Mouse (Mus musculus): ENCODE results near the gene Gss. TPM values are rescaled to one million over a fixed set of nuclear protein-coding genes. Genes with fewer than 3 reads are reported as not detected.
"Not testable (repeated sequence)": the region's sequence is repeated elsewhere in the genome, so short reads cannot be mapped to it uniquely, and the experiment has no call there.

Gss gene
- polyA plus RNA-seq, 1 experiment from 2014 or later, result 22.9 TPM

DNA sequence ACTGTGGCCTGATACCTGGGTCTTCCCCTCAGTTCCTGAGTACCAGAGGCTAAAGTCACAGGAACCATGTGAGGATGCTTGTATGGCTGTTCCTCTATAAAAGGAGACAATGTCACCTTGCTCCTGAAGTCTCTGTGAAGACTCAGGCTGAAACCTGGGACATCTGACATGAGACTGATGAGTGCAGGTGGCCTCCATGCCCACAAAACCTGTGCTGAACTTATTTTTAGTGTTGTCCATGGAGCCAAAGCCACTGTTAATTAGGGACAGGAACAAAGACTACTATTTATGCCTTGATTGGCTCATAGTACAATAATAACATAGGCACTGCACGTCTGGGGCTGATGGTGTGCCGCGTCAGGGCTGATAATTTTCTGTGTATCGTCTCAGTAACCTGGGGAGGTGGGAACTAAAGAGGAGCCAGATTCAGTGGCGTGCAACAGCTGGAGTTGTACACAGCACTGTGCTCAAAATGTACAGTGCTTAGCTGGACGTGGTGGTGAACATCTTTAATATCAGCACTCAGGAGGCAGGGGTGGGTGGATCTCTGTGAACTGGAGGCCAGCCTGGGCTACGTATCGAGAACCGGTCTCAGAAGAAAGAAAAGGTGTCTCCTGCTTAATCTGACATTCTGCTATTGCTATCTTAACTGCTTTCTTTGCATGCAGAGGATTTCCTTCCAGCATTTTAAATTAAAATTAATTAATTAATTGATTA, 19.4 kb upstream of the Gss start:
- H3K4me3 ChIP-seq, result no peak overlapping the region
- H3K36me3 ChIP-seq (replicated peaks), result no peaks in the 10 kb centered on the region
- DNase-seq (ENCODE audit: low spot score), result no peak
- peaks cover 35% of the 10 kb centered on the region for H3K27me3 ChIP-seq (replicated peaks; ENCODE audit: low read depth, poor library complexity, severe bottlenecking)
- 88% methylated on average over 9 of the region's 9 CpGs for WGBS
- no peak overlapping the region for H3K27ac ChIP-seq (replicated peaks)
- H3K9me3 ChIP-seq, result no peaks in the 10 kb centered on the region
- H3K4me1 ChIP-seq, result peaks cover 11% of the 10 kb centered on the region

DNA sequence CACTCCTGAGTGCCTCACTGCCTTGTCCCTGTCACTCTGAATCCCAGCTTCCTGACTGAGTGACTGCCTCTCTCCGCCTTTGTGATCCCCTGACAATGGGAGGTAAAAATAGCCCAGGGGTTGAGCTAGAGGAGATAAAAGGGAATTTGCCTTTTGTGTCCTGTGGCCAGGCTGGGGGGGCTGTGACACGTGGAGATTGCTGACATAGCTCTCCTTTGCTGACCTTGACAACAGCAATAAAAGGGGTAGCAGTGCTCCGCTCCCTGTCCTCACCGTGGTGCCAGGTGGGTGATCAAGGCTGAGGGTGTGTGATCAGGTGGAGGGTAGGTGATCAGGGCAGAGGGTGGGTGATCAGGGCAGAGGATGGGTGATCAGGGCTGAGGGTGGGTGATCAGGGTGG, 18.4 kb upstream of the Gss start, which contains the start of gene Myh7b:
Gene Myh7b (plus strand): TSS at position 235 of the 400 bp plus-strand sequence.
- Histone ChIP-seq H3K27ac (replicated peaks) (no peak within 1 kb of the TSS), H3K9me3 (no peaks in the 10 kb centered on the region), H3K4me1 (peaks cover 11% of the 10 kb centered on the region), H3K27me3 (replicated peaks; ENCODE audit: low read depth, poor library complexity, severe bottlenecking) (peaks cover 35% of the 10 kb centered on the region), H3K4me3 (no peak within 1 kb of the TSS), H3K36me3 (replicated peaks) (no peaks in the 10 kb centered on the region)
- DNase-seq (ENCODE audit: low spot score), result no peak
- 40% methylated on average over 4 of the region's 4 CpGs for WGBS

DNA sequence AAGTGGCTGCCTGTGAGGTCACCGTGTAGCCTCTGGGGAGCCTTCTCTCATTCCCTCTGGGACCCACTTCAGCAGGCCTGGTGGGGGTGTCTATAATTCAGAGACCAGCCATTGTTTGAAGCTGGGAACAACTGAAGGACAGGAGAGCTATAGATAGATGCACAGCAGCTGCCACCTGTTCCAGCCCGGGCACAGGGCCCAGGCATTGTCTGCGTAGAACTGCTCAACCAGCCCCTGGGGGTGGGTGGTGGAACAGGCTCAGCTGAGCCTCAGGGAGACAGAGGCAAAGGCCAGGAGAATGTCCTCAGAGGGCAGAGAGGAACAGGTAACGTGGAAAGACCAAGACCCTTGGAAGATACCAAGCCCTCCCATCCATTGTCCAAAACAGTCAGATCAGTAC, 13.8 kb upstream of the Gss start:
- Histone ChIP-seq H3K27me3 (replicated peaks; ENCODE audit: low read depth, poor library complexity, severe bottlenecking) (no peaks in the 10 kb centered on the region), H3K4me1 (peaks cover 15% of the 10 kb centered on the region), H3K27ac (replicated peaks) (no peak overlapping the region), H3K4me3 (no peak overlapping the region), H3K9me3 (no peaks in the 10 kb centered on the region), H3K36me3 (replicated peaks) (no peaks in the 10 kb centered on the region)
- no peak for DNase-seq (ENCODE audit: low spot score)
- 82% methylated on average over 4 of the region's 4 CpGs for WGBS

DNA sequence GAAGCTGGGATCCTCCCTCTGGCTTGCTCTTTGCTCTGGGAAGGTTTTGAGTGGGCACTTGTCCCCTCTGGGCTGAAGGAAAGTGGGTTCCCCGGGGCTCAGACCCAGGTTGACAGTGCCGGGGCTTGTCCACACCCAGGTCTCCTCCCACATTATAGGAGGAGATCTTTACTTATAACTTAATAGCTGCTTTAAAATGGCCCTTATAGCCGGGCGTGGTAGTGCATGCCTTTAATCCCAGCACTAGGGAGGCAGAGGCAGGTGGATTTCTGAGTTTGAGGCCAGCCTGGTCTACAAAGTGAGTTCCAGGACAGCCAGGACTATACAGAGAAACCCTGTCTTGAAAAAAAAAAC, 12.6 kb upstream of the Gss start:
- H3K27ac ChIP-seq (replicated peaks), result peak overlapping the region; percentile 26; the same call in 1 of the 2 replicates
- WGBS, result 78% methylated on average over 4 of the region's 4 CpGs
- DNase-seq (ENCODE audit: low spot score), result not testable (repeated sequence)

DNA sequence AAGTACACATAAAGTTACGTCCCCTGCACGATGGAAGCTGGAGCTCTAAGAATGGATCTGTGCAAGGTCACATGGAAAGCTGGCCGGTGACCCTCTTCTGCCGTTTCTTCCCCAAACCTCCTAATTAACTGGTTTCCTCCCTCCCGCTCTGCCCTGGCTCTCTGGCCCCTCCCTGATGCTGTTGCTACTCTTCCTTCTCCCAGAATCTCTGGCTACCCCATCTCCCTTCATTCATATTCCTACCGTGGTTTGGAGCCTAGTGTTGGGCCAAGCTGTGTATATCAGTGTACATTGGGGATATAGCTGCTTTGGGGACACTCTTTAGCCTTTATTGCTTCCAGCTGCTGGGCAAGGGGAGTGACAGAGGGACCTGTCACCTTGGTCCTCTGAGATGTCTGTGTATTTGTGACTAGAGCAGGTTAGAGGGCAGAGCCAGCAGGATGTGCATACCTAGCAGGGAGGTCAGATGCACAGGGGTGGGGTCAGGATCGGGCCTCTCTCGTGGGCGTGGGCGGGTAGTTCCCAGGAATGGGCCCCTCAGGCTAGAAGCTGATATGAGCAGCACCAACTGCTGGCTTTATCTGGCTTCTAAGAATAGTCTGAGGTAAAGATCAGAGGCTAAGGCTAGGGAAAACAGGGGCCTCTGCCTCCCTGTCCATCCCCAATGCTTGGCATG, 12.1 kb upstream of the Gss start:
- 30% methylated on average over 10 of the region's 10 CpGs for WGBS
- no peak for DNase-seq (ENCODE audit: low spot score)
- H3K4me1 ChIP-seq, result peaks cover 15% of the 10 kb centered on the region
- no peaks in the 10 kb centered on the region for H3K36me3 ChIP-seq (replicated peaks)
- no peak overlapping the region for H3K4me3 ChIP-seq
- no peaks in the 10 kb centered on the region for H3K27me3 ChIP-seq (replicated peaks; ENCODE audit: low read depth, poor library complexity, severe bottlenecking)
- no peaks in the 10 kb centered on the region for H3K9me3 ChIP-seq
- peak overlapping the region; percentile 26; the same call in 1 of the 2 replicates for H3K27ac ChIP-seq (replicated peaks)

More for the DNA sequence above, 12.6 kb upstream of the Gss start:
- H3K27me3 ChIP-seq (replicated peaks; ENCODE audit: low read depth, poor library complexity, severe bottlenecking); H3K4me3 ChIP-seq; H3K36me3 ChIP-seq (replicated peaks); H3K9me3 ChIP-seq: not testable (repeated sequence)
- H3K4me1 ChIP-seq, result peaks cover 15% of the 10 kb centered on the region

DNA sequence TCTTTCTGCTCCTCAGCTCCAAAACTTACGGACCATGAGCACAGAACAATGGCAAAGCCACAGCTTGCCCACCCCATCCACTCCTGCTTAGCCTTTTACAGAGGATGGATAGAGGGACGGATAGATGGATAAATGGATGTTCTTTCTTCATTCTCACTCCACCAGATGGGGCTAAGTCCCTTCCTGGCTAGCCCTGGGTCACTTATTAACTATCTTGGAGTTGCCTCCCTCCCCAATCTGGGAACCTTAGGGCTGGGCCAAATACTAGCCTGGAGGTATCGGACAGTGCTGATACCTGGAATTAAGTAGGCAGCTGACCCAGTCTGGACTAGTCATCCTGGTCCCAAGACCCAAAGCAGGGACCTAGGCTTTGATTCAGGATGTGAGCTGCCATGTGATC, 11.1 kb upstream of the Gss start:
- no peaks in the 10 kb centered on the region for H3K36me3 ChIP-seq (replicated peaks)
- WGBS, result 71% methylated on average over 3 of the region's 3 CpGs
- H3K27ac ChIP-seq (replicated peaks), result no peak overlapping the region
- DNase-seq (ENCODE audit: low spot score), result no peak
- peaks cover 15% of the 10 kb centered on the region for H3K4me1 ChIP-seq
- H3K4me3 ChIP-seq, result no peak overlapping the region
- H3K9me3 ChIP-seq, result no peaks in the 10 kb centered on the region
- H3K27me3 ChIP-seq (replicated peaks; ENCODE audit: low read depth, poor library complexity, severe bottlenecking), result no peaks in the 10 kb centered on the region

DNA sequence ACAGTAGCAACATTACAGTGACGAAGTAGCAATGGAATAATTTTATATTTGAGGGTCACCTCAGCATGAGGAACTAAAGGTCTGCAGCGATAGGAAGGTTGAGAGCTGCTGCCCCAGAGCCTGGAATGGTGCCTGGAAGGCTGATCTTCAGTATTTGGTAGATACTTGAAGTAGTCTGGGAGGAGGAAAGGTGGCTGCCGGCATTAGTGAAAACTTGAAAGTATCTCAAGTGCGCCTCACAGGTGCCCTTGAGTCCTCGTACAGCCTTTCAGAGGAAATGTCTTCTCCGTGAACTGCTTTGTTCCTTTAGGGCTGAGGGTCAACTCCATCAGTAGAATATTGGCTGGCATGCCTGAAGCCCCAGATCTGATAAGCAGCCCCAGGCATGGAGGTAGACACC, 2.9 kb upstream of the Gss start:
- Histone ChIP-seq H3K4me3 (no peak overlapping the region), H3K27ac (replicated peaks) (no peak overlapping the region), H3K27me3 (replicated peaks; ENCODE audit: low read depth, poor library complexity, severe bottlenecking) (no peaks in the 10 kb centered on the region), H3K9me3 (no peaks in the 10 kb centered on the region), H3K36me3 (replicated peaks) (no peaks in the 10 kb centered on the region), H3K4me1 (peaks cover 18% of the 10 kb centered on the region)
- DNase-seq (ENCODE audit: low spot score), result no peak
- 81% methylated on average over 6 of the region's 6 CpGs for WGBS

DNA sequence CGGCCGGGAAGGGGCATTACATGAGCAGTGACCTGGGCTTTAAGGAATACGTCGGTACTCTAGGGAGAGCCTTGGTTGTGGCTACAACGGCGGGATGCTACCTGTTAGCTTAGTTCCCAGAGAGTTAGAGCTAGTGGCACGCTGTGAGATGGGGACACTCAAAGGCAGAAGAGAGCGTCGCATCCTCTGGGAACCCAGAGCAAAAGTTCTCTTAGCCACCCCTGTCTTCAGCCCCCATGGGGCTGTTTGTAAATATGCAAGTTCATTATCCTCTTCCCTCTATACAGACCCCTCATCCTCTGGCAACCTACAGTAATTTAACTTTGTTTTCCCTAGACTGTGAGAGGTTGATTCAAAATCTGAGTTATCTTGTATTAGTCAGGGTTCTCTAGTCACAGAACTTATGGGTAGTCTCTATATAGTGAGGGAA, 259 bp upstream of the Gss start:
- H3K27ac ChIP-seq (replicated peaks), result peak overlapping the region; percentile 88
- peak overlapping the region; percentile 62 for H3K4me3 ChIP-seq
- no peaks in the 10 kb centered on the region for H3K36me3 ChIP-seq (replicated peaks)
- H3K27me3 ChIP-seq (replicated peaks; ENCODE audit: low read depth, poor library complexity, severe bottlenecking), result no peaks in the 10 kb centered on the region
- no peaks in the 10 kb centered on the region for H3K9me3 ChIP-seq
- under 1% methylated on average over 9 of the region's 9 CpGs for WGBS
- DNase-seq (ENCODE audit: low spot score), result no peak
- H3K4me1 ChIP-seq, result peaks cover 18% of the 10 kb centered on the region

DNA sequence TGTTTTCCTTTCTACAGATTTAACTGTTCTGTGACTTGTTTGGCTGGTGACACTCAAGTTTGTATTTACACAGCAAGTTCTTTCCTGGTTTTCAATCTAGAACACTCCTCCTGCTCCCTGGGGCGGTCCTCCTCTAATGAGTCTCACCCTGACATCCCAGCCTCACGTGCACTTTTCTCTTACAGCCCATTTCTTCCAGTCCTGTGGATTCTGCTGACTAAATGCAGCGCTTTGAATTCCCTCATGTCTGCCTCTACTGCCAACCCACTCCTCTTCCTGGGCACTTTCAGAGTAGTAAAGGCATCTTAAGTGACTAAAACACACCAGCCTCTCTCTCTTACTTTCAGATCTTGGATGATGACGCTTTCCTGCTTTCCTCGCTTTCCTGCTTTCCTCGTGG, 934 bp downstream of the Gss start:
- H3K27me3 ChIP-seq (replicated peaks; ENCODE audit: low read depth, poor library complexity, severe bottlenecking), result no peaks in the 10 kb centered on the region

DNA sequence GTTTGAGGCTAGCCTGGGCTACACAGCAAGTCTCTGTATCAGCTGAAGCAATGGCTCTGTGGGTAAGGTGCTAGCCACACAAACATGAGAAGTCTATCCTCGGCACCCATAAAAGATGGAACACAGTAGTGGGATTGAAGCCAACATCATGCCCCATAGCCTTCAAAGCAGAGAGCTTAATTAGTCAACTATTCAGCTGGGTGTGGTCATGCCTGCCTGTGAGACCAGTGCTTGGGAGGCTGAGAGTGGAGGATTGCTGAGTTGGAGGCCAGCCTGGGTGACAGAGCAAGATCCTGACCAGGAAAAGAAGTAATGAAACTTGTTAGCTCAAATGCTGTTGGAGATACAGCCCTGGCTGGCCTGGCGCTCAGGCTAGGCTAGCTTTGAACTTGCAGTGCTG, 1.7 kb downstream of the Gss start:
- no peaks in the 10 kb centered on the region for H3K36me3 ChIP-seq (replicated peaks)
- no peaks in the 10 kb centered on the region for H3K27me3 ChIP-seq (replicated peaks; ENCODE audit: low read depth, poor library complexity, severe bottlenecking)
- no peaks in the 10 kb centered on the region for H3K9me3 ChIP-seq
- H3K27ac ChIP-seq (replicated peaks), result no peak overlapping the region
- peak overlapping the region; percentile 62; the same call in 1 of the 2 replicates for H3K4me3 ChIP-seq
- DNase-seq (ENCODE audit: low spot score), result no peak
- 84% methylated on average over 2 of the region's 2 CpGs for WGBS
- peaks cover 18% of the 10 kb centered on the region for H3K4me1 ChIP-seq

More for the DNA sequence above, 934 bp downstream of the Gss start:
- Histone ChIP-seq H3K4me1 (peaks cover 18% of the 10 kb centered on the region), H3K9me3 (no peaks in the 10 kb centered on the region), H3K36me3 (replicated peaks) (no peaks in the 10 kb centered on the region), H3K4me3 (peak overlapping the region; percentile 62), H3K27ac (replicated peaks) (peak overlapping the region; percentile 88)
- WGBS, result 6% methylated on average over 6 of the region's 6 CpGs
- DNase-seq (ENCODE audit: low spot score), result no peak

DNA sequence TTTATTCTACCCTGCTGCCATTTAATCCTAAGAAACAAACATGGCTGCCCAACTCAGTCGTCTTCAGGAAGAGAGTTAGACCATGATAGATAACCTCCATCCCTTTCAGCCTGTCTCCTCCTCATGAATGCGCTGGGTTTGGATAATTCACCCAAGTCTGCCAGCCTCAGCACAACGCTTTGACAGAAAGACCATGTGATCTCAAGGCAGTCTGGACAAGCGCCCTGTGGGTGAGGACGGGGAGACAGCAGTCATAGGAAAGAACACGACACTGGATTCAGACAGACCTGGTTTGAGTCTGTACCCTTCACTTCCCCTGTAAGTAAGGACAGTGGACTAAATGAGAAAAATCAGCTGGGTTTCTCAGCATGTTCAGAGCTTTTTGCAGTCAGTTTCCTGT, 3.1 kb downstream of the Gss start:
- Histone ChIP-seq H3K27me3 (replicated peaks; ENCODE audit: low read depth, poor library complexity, severe bottlenecking) (no peaks in the 10 kb centered on the region), H3K4me3 (no peak overlapping the region), H3K36me3 (replicated peaks) (no peaks in the 10 kb centered on the region), H3K4me1 (peaks cover 18% of the 10 kb centered on the region), H3K9me3 (no peaks in the 10 kb centered on the region), H3K27ac (replicated peaks) (no peak overlapping the region)
- WGBS, result 79% methylated on average over 6 of the region's 6 CpGs
- no peak for DNase-seq (ENCODE audit: low spot score)

DNA sequence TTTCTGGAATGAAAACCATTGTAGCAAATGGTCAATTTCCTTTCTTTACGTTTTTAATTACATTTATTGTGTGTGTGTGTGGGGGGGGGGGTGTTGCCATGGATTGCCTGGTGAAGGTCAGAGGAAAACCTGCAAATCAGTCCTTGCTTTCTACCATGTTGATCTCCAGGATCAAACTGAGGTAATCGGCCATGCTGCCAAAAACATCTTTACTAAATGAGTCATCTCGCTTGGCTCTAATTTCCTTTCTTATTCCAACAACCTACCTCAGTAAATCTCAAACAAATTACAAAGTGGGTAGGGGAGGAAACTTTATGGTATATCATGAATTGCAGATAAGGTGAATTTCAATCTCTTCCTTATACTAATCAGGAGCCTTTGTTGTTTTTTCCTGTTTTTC, 4.5 kb downstream of the Gss start:
- WGBS, result 78% methylated on average over 3 of the region's 3 CpGs
- Histone ChIP-seq H3K9me3 (no peaks in the 10 kb centered on the region), H3K4me3 (no peak overlapping the region), H3K27me3 (replicated peaks; ENCODE audit: low read depth, poor library complexity, severe bottlenecking) (no peaks in the 10 kb centered on the region), H3K27ac (replicated peaks) (no peak overlapping the region), H3K4me1 (peaks cover 17% of the 10 kb centered on the region), H3K36me3 (replicated peaks) (no peaks in the 10 kb centered on the region)
- no peak for DNase-seq (ENCODE audit: low spot score)

DNA sequence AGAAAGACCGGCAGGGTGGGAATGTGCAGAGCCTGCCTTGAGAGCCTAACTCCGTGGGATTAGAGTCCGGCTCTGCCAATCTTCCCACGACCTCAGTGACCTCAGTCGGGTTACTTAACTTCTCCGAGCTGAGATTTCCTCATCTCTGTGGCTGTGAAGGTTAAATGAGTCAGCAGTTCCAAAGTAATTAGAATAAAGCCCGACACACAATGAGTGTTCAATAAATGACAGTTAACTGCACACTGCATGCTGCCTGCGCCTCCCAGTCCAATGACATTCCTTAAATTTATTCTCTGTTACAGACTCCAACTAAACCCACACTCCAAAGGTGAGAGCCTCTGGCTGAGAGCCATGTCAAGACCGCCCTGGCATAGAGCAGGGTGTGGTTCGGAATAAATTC, 7.1 kb downstream of the Gss start:
- H3K36me3 ChIP-seq (replicated peaks), result no peaks in the 10 kb centered on the region
- no peak overlapping the region for H3K27ac ChIP-seq (replicated peaks)
- WGBS, result 64% methylated on average over 10 of the region's 10 CpGs
- no peaks in the 10 kb centered on the region for H3K9me3 ChIP-seq
- H3K27me3 ChIP-seq (replicated peaks; ENCODE audit: low read depth, poor library complexity, severe bottlenecking), result no peaks in the 10 kb centered on the region
- no peak for DNase-seq (ENCODE audit: low spot score)
- no peaks in the 10 kb centered on the region; the same call in 1 of the 2 replicates for H3K4me1 ChIP-seq
- no peak overlapping the region for H3K4me3 ChIP-seq

All from embryonic facial prominence, embryonic 10.5 days (tissue).